Mouse (Mus musculus) liver, adult (tissue): ENCODE data around the gene Gpr176.

ENCODE experiments used
- GATA4 ChIP-seq: IDR thresholded peaks from 2 replicates; pipeline ENCODE4 v1.6.1; 2014; ENCODE audit warnings: mild to moderate bottlenecking, low read length; ENCODE audit not compliant: insufficient replicate concordance

The Gpr176 gene

GRCm38 (mm10) chr2:118322663-118323062, 50.6 kb downstream of the Gpr176 start:
- TF ChIP-seq GATA4, result no peak

- no peak for TF ChIP-seq GATA4
Measured at GRCm38 (mm10) chr2:118321804-118322203, 51.4 kb downstream of the Gpr176 start.

DNA sequence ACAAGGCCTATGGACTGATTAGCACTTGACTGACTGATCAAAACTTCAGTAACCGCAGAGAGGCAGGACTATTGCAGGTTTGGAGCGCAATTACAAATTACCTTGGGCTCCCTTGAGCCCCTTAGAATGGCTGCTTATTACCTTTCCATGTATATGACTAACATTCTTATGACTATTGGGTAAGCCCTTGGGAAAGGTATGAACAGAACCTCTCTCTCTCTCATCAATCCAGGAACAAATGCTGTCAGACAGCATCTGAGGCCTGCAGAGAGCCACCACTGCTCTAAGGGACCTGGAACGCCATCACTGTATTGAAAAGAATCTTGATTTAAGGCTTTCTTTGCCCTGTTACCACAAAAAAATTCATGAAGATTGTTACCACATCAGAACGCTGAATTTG, 52.1 kb downstream of the Gpr176 start:
- no peak for TF ChIP-seq GATA4

DNA sequence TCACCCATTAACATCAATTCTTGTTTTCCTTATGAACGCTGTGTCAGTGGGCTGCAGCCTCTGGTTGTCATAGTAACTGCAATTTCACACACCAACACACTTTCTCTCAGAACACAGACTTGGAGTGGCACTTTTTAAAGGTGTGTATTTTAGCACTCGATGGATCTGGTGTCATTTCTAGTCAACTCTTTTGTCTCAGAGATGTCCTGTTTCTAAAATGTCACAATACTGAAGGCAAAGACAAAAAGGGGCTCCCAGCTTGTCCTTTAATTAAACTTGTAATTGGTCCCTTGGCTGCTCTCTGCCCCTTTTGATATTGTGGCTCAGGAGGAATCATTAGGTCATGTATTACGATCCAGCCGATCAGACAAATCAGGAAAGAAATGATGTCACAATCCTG, 52.7 kb downstream of the Gpr176 start:
- no peak for TF ChIP-seq GATA4

- no peak for TF ChIP-seq GATA4
Measured at GRCm38 (mm10) chr2:118319176-118319575, 54.0 kb downstream of the Gpr176 start.

GRCm38 (mm10) chr2:118316939-118317338, 56.3 kb downstream of the Gpr176 start:
- TF ChIP-seq GATA4, result no peak

DNA sequence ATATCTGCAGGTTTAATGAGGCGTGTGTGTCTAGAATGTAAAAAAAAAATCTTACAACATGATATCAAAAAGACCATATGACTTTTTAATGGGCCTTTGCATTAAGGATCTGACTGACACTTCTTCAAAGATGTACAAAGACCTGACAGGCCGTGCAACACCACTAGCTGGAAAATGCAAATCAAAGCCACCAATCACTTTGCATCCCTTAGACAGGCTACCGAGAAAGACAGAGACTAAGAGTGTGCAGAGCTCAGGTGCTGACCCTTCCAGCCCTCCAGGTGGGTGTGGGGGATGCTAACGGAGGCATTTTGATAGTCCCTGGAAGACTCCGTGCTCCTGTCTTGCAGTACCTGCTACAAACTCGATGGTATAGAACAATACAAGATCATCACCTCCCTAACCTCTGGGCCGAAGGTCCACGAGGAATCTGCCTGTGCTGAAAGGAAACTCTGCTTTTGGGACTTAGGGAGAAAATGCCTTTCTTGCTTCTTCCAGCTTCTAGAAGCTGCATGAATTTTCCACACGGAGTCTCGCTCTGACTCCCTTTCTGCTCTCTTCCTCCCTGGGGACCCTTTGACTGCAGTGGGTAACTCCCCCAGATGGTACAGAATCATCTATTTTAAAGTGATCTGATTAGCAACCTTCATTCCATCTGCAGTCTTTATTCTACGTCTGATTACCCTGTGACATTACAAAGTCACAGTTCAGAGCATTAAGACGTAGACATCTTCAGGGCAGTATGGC, 57.4 kb downstream of the Gpr176 start:
- no peak for TF ChIP-seq GATA4

- TF ChIP-seq GATA4, result no peak
Measured at GRCm38 (mm10) chr2:118307561-118307960, 65.7 kb downstream of the Gpr176 start.

DNA sequence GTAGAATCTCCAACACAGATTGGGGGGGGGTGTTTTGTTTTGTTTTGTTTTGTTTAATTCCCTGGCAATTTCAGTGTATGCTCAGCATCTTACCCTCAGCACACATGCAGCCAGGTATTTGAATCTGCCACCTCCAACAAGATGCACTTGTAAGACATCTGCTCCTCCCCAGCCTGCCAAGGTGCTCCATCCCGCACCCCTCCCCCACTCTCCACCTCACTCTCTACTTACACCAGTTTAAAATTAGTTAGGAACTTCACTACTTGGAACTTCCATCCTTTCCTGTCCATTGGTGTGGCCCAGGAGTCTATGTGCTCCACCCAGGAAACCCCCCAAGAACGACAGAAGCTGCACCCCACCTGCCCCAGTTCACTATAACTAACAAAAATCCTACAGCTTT, 66.3 kb downstream of the Gpr176 start:
- TF ChIP-seq GATA4, result no peak

DNA sequence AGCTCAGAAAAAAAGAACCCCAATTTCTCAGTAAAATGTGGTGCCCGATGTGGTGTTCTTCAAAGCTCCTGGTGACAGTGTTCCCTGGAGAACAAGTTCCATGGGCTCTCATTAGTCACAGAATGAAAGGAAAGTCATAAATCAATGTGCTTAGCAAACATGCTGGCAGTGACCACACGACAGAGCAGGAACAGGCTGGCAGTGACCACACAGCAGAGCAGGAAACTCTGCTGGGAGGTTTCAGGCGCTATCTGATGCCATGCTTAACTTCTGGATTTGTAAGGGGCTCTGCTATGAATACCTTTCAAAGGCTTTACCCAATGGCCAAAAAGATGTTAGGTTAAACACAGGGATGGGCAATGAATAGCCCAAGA, 66.7 kb downstream of the Gpr176 start:
- TF ChIP-seq GATA4, result no peak

DNA sequence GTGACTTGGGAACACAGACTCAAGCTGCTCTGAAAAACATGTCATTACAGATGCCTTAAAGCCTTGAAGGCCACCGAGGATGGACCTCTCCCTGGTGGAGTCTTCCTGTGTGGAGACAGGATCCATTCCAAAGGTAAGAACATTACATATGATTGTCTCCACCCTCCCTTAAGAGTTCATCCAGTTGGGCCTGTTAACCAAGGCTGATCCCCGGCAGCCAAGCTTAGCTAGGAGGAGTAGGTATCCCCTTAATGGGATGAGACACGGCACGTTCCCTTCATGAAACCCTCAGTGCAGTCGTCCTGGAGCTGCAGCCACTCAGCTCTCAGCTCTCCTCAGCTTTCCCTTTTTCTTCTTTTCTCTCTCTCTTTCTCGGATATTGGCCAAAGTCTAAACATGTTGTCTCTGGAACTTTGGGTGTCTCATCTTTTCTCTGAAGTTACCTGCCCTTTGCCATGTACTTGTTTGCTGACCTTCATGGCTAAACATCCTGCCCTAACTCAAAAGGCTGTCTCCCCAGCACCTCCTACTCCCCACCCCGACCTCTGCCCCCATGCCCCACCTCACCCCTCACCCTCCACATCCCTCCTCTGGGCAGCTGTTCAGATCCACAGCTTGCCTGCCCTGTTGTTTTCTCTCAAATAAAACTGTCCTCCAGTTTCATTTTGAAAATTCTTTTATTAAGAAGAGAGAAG, 67.2 kb downstream of the Gpr176 start:
- TF ChIP-seq GATA4, result no peak

DNA sequence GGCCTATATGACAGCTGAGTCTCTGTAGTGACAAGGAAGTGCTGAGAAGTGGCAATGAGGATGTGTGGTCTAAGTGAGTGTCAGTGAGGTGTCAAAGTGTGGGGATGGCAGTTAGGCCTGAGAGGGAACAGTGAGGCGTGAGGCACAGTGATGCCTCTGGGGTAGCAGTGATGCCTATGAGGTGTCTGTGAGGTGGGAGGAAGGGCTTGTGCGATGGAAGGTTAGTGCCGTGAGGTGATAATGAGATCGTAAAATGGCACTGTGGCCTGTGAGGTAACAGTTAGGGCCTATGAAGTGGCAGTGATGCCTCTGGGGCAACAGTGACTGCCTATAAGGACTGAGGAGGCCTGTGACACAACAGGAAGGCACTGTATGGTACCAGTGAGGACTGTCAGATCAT, 69.8 kb downstream of the Gpr176 start:
- TF ChIP-seq GATA4, result no peak

GRCm38 (mm10) chr2:118301656-118302055, 71.6 kb downstream of the Gpr176 start:
- TF ChIP-seq GATA4, result no peak

DNA sequence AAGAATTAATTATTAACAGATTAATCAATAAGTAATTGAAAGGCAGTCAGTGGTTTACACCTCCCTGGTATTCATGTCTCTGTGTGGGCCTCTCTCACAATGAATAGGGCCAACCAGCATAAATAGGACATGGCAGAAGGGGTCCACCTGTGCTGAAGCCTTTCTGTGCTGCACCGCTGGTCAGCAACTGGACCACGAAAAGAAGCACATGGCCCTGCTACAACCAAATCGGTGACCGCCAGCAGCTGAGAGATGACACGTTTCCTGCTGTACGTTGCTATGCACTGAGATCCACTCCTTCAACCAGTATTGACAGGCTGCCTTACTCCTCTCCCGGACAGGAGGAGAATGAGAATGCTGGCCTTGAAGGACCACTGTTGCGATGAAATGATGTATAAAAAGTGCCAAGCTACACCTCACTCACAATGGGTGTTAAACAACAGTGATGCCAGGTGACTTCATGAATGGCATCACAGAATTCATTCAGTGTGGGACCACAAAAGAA, 72.1 kb downstream of the Gpr176 start:
- TF ChIP-seq GATA4, result no peak

DNA sequence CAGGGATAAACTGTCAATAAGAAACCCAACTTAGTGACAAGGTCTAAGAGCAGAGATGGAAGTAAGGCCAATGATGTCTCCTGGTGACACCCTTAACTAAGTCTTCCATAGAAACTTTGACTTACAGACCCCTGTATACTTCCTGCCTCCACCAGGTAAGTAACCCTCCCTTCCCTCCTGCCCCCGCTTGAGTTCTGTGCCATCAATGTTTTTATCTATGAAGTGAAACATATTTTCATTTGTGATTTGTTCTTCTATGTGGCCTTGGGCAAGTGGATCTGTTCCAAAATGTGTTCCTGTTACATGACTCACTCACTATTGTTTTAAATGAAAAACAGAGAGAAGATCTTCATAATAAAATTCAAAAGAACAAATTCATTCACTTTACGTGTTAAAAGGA, 73.2 kb downstream of the Gpr176 start:
- no peak for TF ChIP-seq GATA4

DNA sequence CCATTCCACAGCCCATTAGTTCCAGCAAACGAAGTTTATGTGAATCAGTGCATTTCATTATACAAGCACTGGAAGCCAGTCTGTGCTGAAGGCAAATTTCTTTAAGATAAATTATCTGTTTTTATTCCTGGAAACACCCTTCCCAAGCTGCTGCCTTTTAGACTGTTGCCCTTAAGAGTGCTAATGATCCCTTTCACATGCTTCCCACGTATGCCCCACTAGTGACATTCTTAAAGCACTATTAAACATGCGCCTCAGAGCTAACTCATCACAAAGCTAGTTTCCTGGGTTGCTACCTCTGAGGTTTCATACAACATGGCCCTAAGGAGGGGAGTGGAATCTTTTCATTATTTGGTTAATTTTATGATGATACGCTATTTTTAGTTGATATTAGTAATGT, 74.6 kb downstream of the Gpr176 start:
- no peak for TF ChIP-seq GATA4
